Mouse (Mus musculus): ENCODE measurements at regions not wholly inside any gene's neighbourhood (a gene's known extent, or its start where the extent isn't known, plus 50 kb on each side); places are given as distances from the start of the nearest gene placed in this dataset.
"Not testable (repeated sequence)": the region's sequence is repeated elsewhere in the genome, so short reads cannot be mapped to it uniquely, and the experiment has no call there.

- Histone ChIP-seq H3K36me3 (ENCODE audit: insufficient read depth, low read length) (no peaks in the 10 kb centered on the region), H3K27ac (ENCODE audit: low read length) (no peak overlapping the region), H3K4me2 (replicated peaks; ENCODE audit: low read depth, low read length) (no peak overlapping the region), H3K4me1 (ENCODE audit: insufficient read depth, low read depth, low read length) (no peaks in the 10 kb centered on the region), H3K9me3 (ENCODE audit: low read length) (no peaks in the 10 kb centered on the region), H3K4me3 (ENCODE audit: low read depth, low read length) (no peak overlapping the region), H3K9ac (replicated peaks; ENCODE audit: low read depth) (no peak overlapping the region), H3K27me3 (replicated peaks; ENCODE audit: insufficient read depth, low read length) (no peaks in the 10 kb centered on the region)
- 57% methylated on average over 3 of the region's 3 CpGs for WGBS
- no peak for ATAC-seq
- TF ChIP-seq EP300 (IDR thresholded peaks at IDR 0.05) (no peak), CTCF (IDR thresholded peaks at IDR 0.05) (no peak)
- no peak for DNase-seq (ENCODE audit: low spot score)
These were observed 106.0 kb upstream of the Gmds start for GRCm38 (mm10) chr13:32444531-32444930.

GRCm38 (mm10) chr13:32442025-32442424 lies 103.5 kb upstream of the Gmds start:
- H3K4me2 ChIP-seq (replicated peaks; ENCODE audit: low read depth, low read length), result no peak overlapping the region
- H3K27me3 ChIP-seq (replicated peaks; ENCODE audit: insufficient read depth, low read length), result no peaks in the 10 kb centered on the region
- WGBS, result 60% methylated on average over 13 of the region's 13 CpGs
- DNase-seq (ENCODE audit: low spot score) (no peak), ATAC-seq (no peak)
- H3K27ac ChIP-seq (ENCODE audit: low read length), result no peak overlapping the region
- no peak overlapping the region for H3K9ac ChIP-seq (replicated peaks; ENCODE audit: low read depth)
- no peak for TF ChIP-seq EP300 (IDR thresholded peaks at IDR 0.05)
- no peak for TF ChIP-seq CTCF (IDR thresholded peaks at IDR 0.05)
- H3K9me3 ChIP-seq (ENCODE audit: low read length), result no peaks in the 10 kb centered on the region
- no peak overlapping the region for H3K4me3 ChIP-seq (ENCODE audit: low read depth, low read length)
- H3K36me3 ChIP-seq (ENCODE audit: insufficient read depth, low read length), result no peaks in the 10 kb centered on the region
- H3K4me1 ChIP-seq (ENCODE audit: insufficient read depth, low read depth, low read length), result no peaks in the 10 kb centered on the region

- Histone ChIP-seq H3K9ac (replicated peaks; ENCODE audit: low read depth) (no peak overlapping the region), H3K4me3 (ENCODE audit: low read depth, low read length) (no peak overlapping the region), H3K4me1 (ENCODE audit: insufficient read depth, low read depth, low read length) (no peaks in the 10 kb centered on the region), H3K9me3 (ENCODE audit: low read length) (no peaks in the 10 kb centered on the region), H3K4me2 (replicated peaks; ENCODE audit: low read depth, low read length) (no peak overlapping the region), H3K36me3 (ENCODE audit: insufficient read depth, low read length) (no peaks in the 10 kb centered on the region), H3K27ac (ENCODE audit: low read length) (no peak overlapping the region), H3K27me3 (replicated peaks; ENCODE audit: insufficient read depth, low read length) (no peaks in the 10 kb centered on the region)
- ATAC-seq (no peak), DNase-seq (ENCODE audit: low spot score) (no peak)
- no peak for TF ChIP-seq EP300 (IDR thresholded peaks at IDR 0.05)
- WGBS, result 57% methylated on average over 5 of the region's 5 CpGs
These were observed 96.6 kb upstream of the Gmds start for GRCm38 (mm10) chr13:32435136-32435535.

- H3K36me3 ChIP-seq (ENCODE audit: insufficient read depth, low read length), result no peaks in the 10 kb centered on the region
- ATAC-seq (no peak), DNase-seq (ENCODE audit: low spot score) (peak; percentile 52)
- no peaks in the 10 kb centered on the region for H3K9me3 ChIP-seq (ENCODE audit: low read length)
- 52% methylated on average over 3 of the region's 3 CpGs for WGBS
- TF ChIP-seq EP300 (IDR thresholded peaks at IDR 0.05) (no peak), CTCF (IDR thresholded peaks at IDR 0.05) (no peak)
- H3K4me2 ChIP-seq (replicated peaks; ENCODE audit: low read depth, low read length), result no peak overlapping the region
- H3K4me3 ChIP-seq (ENCODE audit: low read depth, low read length), result no peak overlapping the region
- H3K9ac ChIP-seq (replicated peaks; ENCODE audit: low read depth), result no peak overlapping the region
- H3K27me3 ChIP-seq (replicated peaks; ENCODE audit: insufficient read depth, low read length), result no peaks in the 10 kb centered on the region
- H3K4me1 ChIP-seq (ENCODE audit: insufficient read depth, low read depth, low read length), result no peaks in the 10 kb centered on the region
- H3K27ac ChIP-seq (ENCODE audit: low read length), result no peak overlapping the region
These were observed 89.9 kb upstream of the Gmds start for GRCm38 (mm10) chr13:32428482-32428881.

GRCm38 (mm10) chr13:32426906-32427305 lies 88.4 kb upstream of the Gmds start:
- no peaks in the 10 kb centered on the region for H3K4me1 ChIP-seq (ENCODE audit: insufficient read depth, low read depth, low read length)
- no peaks in the 10 kb centered on the region for H3K9me3 ChIP-seq (ENCODE audit: low read length)
- H3K4me3 ChIP-seq (ENCODE audit: low read depth, low read length), result no peak overlapping the region
- ATAC-seq (no peak), DNase-seq (ENCODE audit: low spot score) (no peak)
- no peaks in the 10 kb centered on the region for H3K27me3 ChIP-seq (replicated peaks; ENCODE audit: insufficient read depth, low read length)
- no peak overlapping the region for H3K27ac ChIP-seq (ENCODE audit: low read length)
- no peak overlapping the region for H3K4me2 ChIP-seq (replicated peaks; ENCODE audit: low read depth, low read length)
- no peak overlapping the region for H3K9ac ChIP-seq (replicated peaks; ENCODE audit: low read depth)
- TF ChIP-seq EP300 (IDR thresholded peaks at IDR 0.05), result no peak
- no peak for TF ChIP-seq CTCF (IDR thresholded peaks at IDR 0.05)
- 73% methylated on average over 13 of the region's 13 CpGs for WGBS
- no peaks in the 10 kb centered on the region for H3K36me3 ChIP-seq (ENCODE audit: insufficient read depth, low read length)

GRCm38 (mm10) chr13:32426199-32426598 lies 87.7 kb upstream of the Gmds start:
- Histone ChIP-seq H3K4me1 (ENCODE audit: insufficient read depth, low read depth, low read length) (no peaks in the 10 kb centered on the region), H3K27me3 (replicated peaks; ENCODE audit: insufficient read depth, low read length) (no peaks in the 10 kb centered on the region), H3K27ac (ENCODE audit: low read length) (no peak overlapping the region), H3K9ac (replicated peaks; ENCODE audit: low read depth) (no peak overlapping the region), H3K4me3 (ENCODE audit: low read depth, low read length) (no peak overlapping the region), H3K36me3 (ENCODE audit: insufficient read depth, low read length) (no peaks in the 10 kb centered on the region), H3K4me2 (replicated peaks; ENCODE audit: low read depth, low read length) (no peak overlapping the region), H3K9me3 (ENCODE audit: low read length) (no peaks in the 10 kb centered on the region)
- no peak for ATAC-seq
- no peak for TF ChIP-seq CTCF (IDR thresholded peaks at IDR 0.05)
- TF ChIP-seq EP300 (IDR thresholded peaks at IDR 0.05), result no peak
- no peak for DNase-seq (ENCODE audit: low spot score)
- 63% methylated on average over 7 of the region's 7 CpGs for WGBS

GRCm38 (mm10) chr13:32424543-32424942 lies 86.0 kb upstream of the Gmds start:
- 88% methylated on average over 9 of the region's 9 CpGs for WGBS
- H3K4me1 ChIP-seq (ENCODE audit: insufficient read depth, low read depth, low read length); H3K27me3 ChIP-seq (replicated peaks; ENCODE audit: insufficient read depth, low read length); H3K9ac ChIP-seq (replicated peaks; ENCODE audit: low read depth); H3K4me3 ChIP-seq (ENCODE audit: low read depth, low read length); H3K36me3 ChIP-seq (ENCODE audit: insufficient read depth, low read length); ATAC-seq; H3K4me2 ChIP-seq (replicated peaks; ENCODE audit: low read depth, low read length); H3K9me3 ChIP-seq (ENCODE audit: low read length); DNase-seq (ENCODE audit: low spot score); H3K27ac ChIP-seq (ENCODE audit: low read length): not testable (repeated sequence)
